Mouse (Mus musculus) right cerebral cortex, adult 2 months (tissue): ENCODE data around the gene Fn3k.
A peak's percentile ranks its signal among the peaks of the same experiment; 100 is the strongest.

Source experiments
- DNase-seq, 2 experiments: peaks; one replicate each; pipeline ENCODE4 v3.0.0; 2021 to 2022; ENCODE audit warnings: low spot score in 2 of 2

Fn3k gene

GRCm38 (mm10) chr11:121451753-121452635, 17.3 kb downstream of the Fn3k start, which contains the start of gene Tbcd:
Gene Tbcd, plus strand, starts transcription at chr11:121451949.
- peak; percentile 98 for DNase-seq

- DNase-seq, result no peak
Observed at GRCm38 (mm10) chr11:121457874-121458273, 23.2 kb downstream of the Fn3k start.

GRCm38 (mm10) chr11:121467408-121467807, 32.7 kb downstream of the Fn3k start:
- DNase-seq, result no peak

- no peak for DNase-seq
Observed at GRCm38 (mm10) chr11:121474831-121475230, 40.1 kb downstream of the Fn3k start.

- peak; percentile 70 to 74 for DNase-seq
Observed at GRCm38 (mm10) chr11:121475699-121476415, 41.1 kb downstream of the Fn3k start.

GRCm38 (mm10) chr11:121479476-121480203, 44.9 kb downstream of the Fn3k start:
- DNase-seq, result no peak

GRCm38 (mm10) chr11:121481129-121481528, 46.4 kb downstream of the Fn3k start:
- no peak for DNase-seq

GRCm38 (mm10) chr11:121485882-121486281, 51.2 kb downstream of the Fn3k start:
- peak in 1 of 2 experiments; percentile 14 for DNase-seq

GRCm38 (mm10) chr11:121490651-121491050, 55.9 kb downstream of the Fn3k start:
- DNase-seq, result no peak
